Mouse (Mus musculus): ENCODE data around the gene Tsc22d1. TPM values are rescaled to one million over a fixed set of nuclear protein-coding genes. Genes with fewer than 3 reads are reported as not detected.

Tsc22d1 gene
- polyA plus RNA-seq, 1 experiment from 2014 or later: 1,092 TPM

Other genes starting within 250 kb of the Tsc22d1 start
- 10.0 and 12.2 TPM in 2 replicates for gene Serp2, start 141.9 kb downstream of the Tsc22d1 start, polyA plus RNA-seq (2015; fragmentation: Nextera tagmentation; extraction: Ambion mirVana)

Data from kidney, embryonic 16.5 days (tissue).